Mouse (Mus musculus) left cerebral cortex, postnatal 25 days (tissue): ENCODE measurements at regions not wholly inside any gene's neighbourhood (a gene's known extent, or its start where the extent isn't known, plus 50 kb on each side); places are given as distances from the start of the nearest gene placed in this dataset.

Experiments used
- DNase-seq, 2 experiments: peaks; one replicate each; pipeline ENCODE4 v3.0.0; 2022; ENCODE audit warnings: low spot score in 2 of 2, mixed read lengths in 1 of 2
- intact Hi-C: fragments of 180-260 bp; cut with DNase I; formaldehyde crosslinking; loops from one replicate; pipeline ENCODE4 v1.15.1; 2025

GRCm38 (mm10) chr15:5414401-5414800 lies 170.4 kb upstream of the Ptger4 start:
- DNase-seq = no peak
- intact Hi-C loops = no loop called here

- intact Hi-C loops = no loop called here
- DNase-seq = no peak
Observed at GRCm38 (mm10) chr15:5416031-5416430, 172.0 kb upstream of the Ptger4 start.

- intact Hi-C loops = no loop called here
Observed at GRCm38 (mm10) chr15:5426641-5427040, 182.7 kb upstream of the Ptger4 start.

GRCm38 (mm10) chr15:5427319-5428048 lies 183.5 kb upstream of the Ptger4 start:
- intact Hi-C loops = no loop called here
- DNase-seq = no peak

More at GRCm38 (mm10) chr15:5426641-5427040, 182.7 kb upstream of the Ptger4 start:
- DNase-seq = no peak

- intact Hi-C loops = no loop called here
- DNase-seq = no peak
Observed at GRCm38 (mm10) chr15:5432018-5432417, 188.0 kb upstream of the Ptger4 start.

- intact Hi-C loops = no loop called here
- DNase-seq = no peak
Observed at GRCm38 (mm10) chr15:5437020-5437419, 193.0 kb upstream of the Ptger4 start.

GRCm38 (mm10) chr15:5446040-5446755 lies 202.2 kb upstream of the Ptger4 start:
- DNase-seq = no peak
- intact Hi-C loops = no loop called here

- DNase-seq = no peak
- intact Hi-C loops = no loop called here
Observed at GRCm38 (mm10) chr15:5446756-5447314, 202.8 kb upstream of the Ptger4 start.

GRCm38 (mm10) chr15:5447707-5448496 lies 203.9 kb upstream of the Ptger4 start:
- intact Hi-C loops = no loop called here
- no peak for DNase-seq

- no peak for DNase-seq
- intact Hi-C loops = no loop called here
Observed at GRCm38 (mm10) chr15:5459083-5459482, 215.1 kb upstream of the Ptger4 start.

- no peak for DNase-seq
- intact Hi-C loops = no loop called here
Observed at GRCm38 (mm10) chr15:5459580-5459979, 215.6 kb upstream of the Ptger4 start.

GRCm38 (mm10) chr15:5462651-5463050 lies 218.7 kb upstream of the Ptger4 start:
- no peak for DNase-seq

GRCm38 (mm10) chr15:5464732-5465131 lies 220.7 kb upstream of the Ptger4 start:
- intact Hi-C loops = no loop called here
- no peak for DNase-seq

More at GRCm38 (mm10) chr15:5462651-5463050, 218.7 kb upstream of the Ptger4 start:
- intact Hi-C loops = no loop called here

- no peak for DNase-seq
- intact Hi-C loops = no loop called here
Observed at GRCm38 (mm10) chr15:5468535-5469073, 224.6 kb upstream of the Ptger4 start.

GRCm38 (mm10) chr15:5475389-5475995 lies 231.5 kb upstream of the Ptger4 start:
- intact Hi-C loops = loop anchor here (1.0 kb wide), 1 partner anchor 441 kb away; no protein-coding TSS in a partner anchor

GRCm38 (mm10) chr15:5493286-5493685 lies 249.3 kb upstream of the Ptger4 start:
- intact Hi-C loops = no loop called here
- peak in 1 of 2 experiments; percentile 21 for DNase-seq

More at GRCm38 (mm10) chr15:5475389-5475995, 231.5 kb upstream of the Ptger4 start:
- no peak for DNase-seq

GRCm38 (mm10) chr15:5495187-5495849 lies 251.3 kb upstream of the Ptger4 start:
- intact Hi-C loops = no loop called here
- DNase-seq = no peak

- DNase-seq = no peak
- intact Hi-C loops = no loop called here
Observed at GRCm38 (mm10) chr15:5495954-5496353, 252.0 kb upstream of the Ptger4 start.

- intact Hi-C loops = no loop called here
- no peak for DNase-seq
Observed at GRCm38 (mm10) chr15:5504502-5504901, 260.5 kb upstream of the Ptger4 start.
